Mouse (Mus musculus): ENCODE data around the gene Rfx7. TPM values are rescaled to one million over a fixed set of nuclear protein-coding genes. Genes with fewer than 3 reads are reported as not detected.

Gene Rfx7
- polyA plus RNA-seq, 1 experiment = 30.7 TPM

GRCm38 (mm10) chr9:72531291-72531995 lies 597 bp upstream of the Rfx7 start:
- no peak for TF ChIP-seq GATA1 (IDR thresholded peaks at IDR 0.05; ENCODE audit: low read length)

- no peak for TF ChIP-seq GATA1 (IDR thresholded peaks at IDR 0.05; ENCODE audit: low read length)
These were observed 495 bp downstream of the Rfx7 start for GRCm38 (mm10) chr9:72532381-72533088.

- TF ChIP-seq GATA1 (IDR thresholded peaks at IDR 0.05; ENCODE audit: low read length) = no peak
These were observed 1.0 kb downstream of the Rfx7 start for GRCm38 (mm10) chr9:72533089-72533415.

GRCm38 (mm10) chr9:72534985-72535384 lies 2.9 kb downstream of the Rfx7 start:
- TF ChIP-seq GATA1 (IDR thresholded peaks at IDR 0.05; ENCODE audit: low read length) = no peak

- TF ChIP-seq GATA1 (IDR thresholded peaks at IDR 0.05; ENCODE audit: low read length) = no peak
These were observed 3.4 kb downstream of the Rfx7 start for GRCm38 (mm10) chr9:72535394-72535793.

GRCm38 (mm10) chr9:72537086-72537485 lies 5.0 kb downstream of the Rfx7 start:
- TF ChIP-seq GATA1 (IDR thresholded peaks at IDR 0.05; ENCODE audit: low read length) = no peak

GRCm38 (mm10) chr9:72543590-72543989 lies 11.6 kb downstream of the Rfx7 start:
- TF ChIP-seq GATA1 (IDR thresholded peaks at IDR 0.05; ENCODE audit: low read length) = no peak

GRCm38 (mm10) chr9:72558780-72559179 lies 26.7 kb downstream of the Rfx7 start:
- no peak for TF ChIP-seq GATA1 (IDR thresholded peaks at IDR 0.05; ENCODE audit: low read length)

- TF ChIP-seq GATA1 (IDR thresholded peaks at IDR 0.05; ENCODE audit: low read length) = no peak
These were observed 28.3 kb downstream of the Rfx7 start for GRCm38 (mm10) chr9:72560316-72560715.

GRCm38 (mm10) chr9:72563277-72563676 lies 31.2 kb downstream of the Rfx7 start:
- no peak for TF ChIP-seq GATA1 (IDR thresholded peaks at IDR 0.05; ENCODE audit: low read length)

GRCm38 (mm10) chr9:72567116-72567515 lies 35.1 kb downstream of the Rfx7 start:
- TF ChIP-seq GATA1 (IDR thresholded peaks at IDR 0.05; ENCODE audit: low read length) = no peak

GRCm38 (mm10) chr9:72580216-72580615 lies 48.2 kb downstream of the Rfx7 start:
- no peak for TF ChIP-seq GATA1 (IDR thresholded peaks at IDR 0.05; ENCODE audit: low read length)

- no peak for TF ChIP-seq GATA1 (IDR thresholded peaks at IDR 0.05; ENCODE audit: low read length)
These were observed 58.8 kb downstream of the Rfx7 start for GRCm38 (mm10) chr9:72590861-72591260.

- no peak for TF ChIP-seq GATA1 (IDR thresholded peaks at IDR 0.05; ENCODE audit: low read length)
These were observed 60.0 kb downstream of the Rfx7 start for GRCm38 (mm10) chr9:72592016-72592415.

- TF ChIP-seq GATA1 (IDR thresholded peaks at IDR 0.05; ENCODE audit: low read length) = no peak
These were observed 68.1 kb downstream of the Rfx7 start for GRCm38 (mm10) chr9:72600142-72600541.

GRCm38 (mm10) chr9:72609771-72610170 lies 77.7 kb downstream of the Rfx7 start:
- TF ChIP-seq GATA1 (IDR thresholded peaks at IDR 0.05; ENCODE audit: low read length) = no peak

GRCm38 (mm10) chr9:72613884-72614283 lies 81.8 kb downstream of the Rfx7 start:
- TF ChIP-seq GATA1 (IDR thresholded peaks at IDR 0.05; ENCODE audit: low read length) = no peak
